Mouse (Mus musculus) hindbrain, embryonic 14.5 days (tissue): ENCODE measurements around the gene Sec31b. TPM values are rescaled to one million over a fixed set of nuclear protein-coding genes. Genes with fewer than 3 reads are reported as not detected.

Experiments
- ATAC-seq: fragments of 200-750 bp; cut with Nextera tagmentation; 2 replicates; pipeline ENCODE4 v1.8.0; 2017; ENCODE audit warnings: moderate number of reproducible peaks, mild to moderate bottlenecking, moderate TSS enrichment, moderate library complexity; ENCODE audit not compliant: low FRiP score
- DNase-seq: peaks from one replicate; pipeline ENCODE4 v3.0.0-alpha.2; 2015; ENCODE audit warnings: low spot score
- H3K27ac ChIP-seq: fragments of 300-500 bp; sonication (generic); 2 replicates; pipeline ENCODE4 v1.5.1; 2014; ENCODE audit warnings: mild to moderate bottlenecking, moderate library complexity
- H3K27me3 ChIP-seq: fragments of 300-500 bp; sonication (generic); 2 replicates; pipeline ENCODE4 v1.6.1; 2014; ENCODE audit warnings: mild to moderate bottlenecking, low read length, mixed read lengths; ENCODE audit not compliant: control insufficient read depth, insufficient read depth
- H3K36me3 ChIP-seq: fragments of 300-500 bp; sonication (generic); replicated peaks from 2 replicates; pipeline ENCODE4 v1.6.1; 2014; ENCODE audit not compliant: control insufficient read depth, insufficient read depth
- H3K4me1 ChIP-seq: fragments of 300-500 bp; sonication (generic); replicated peaks from 2 replicates; pipeline ENCODE4 v1.6.1; 2014; ENCODE audit warnings: antibody characterized with exemption, low read length, mixed read lengths; ENCODE audit not compliant: control insufficient read depth, insufficient read depth
- H3K4me2 ChIP-seq: fragments of 300-500 bp; sonication (generic); replicated peaks from 2 replicates; pipeline ENCODE4 v1.6.1; 2014; ENCODE audit warnings: mild to moderate bottlenecking, moderate library complexity
- H3K4me3 ChIP-seq: fragments of 300-500 bp; sonication (generic); replicated peaks from 2 replicates; pipeline ENCODE4 v1.5.1; 2014; ENCODE audit warnings: mild to moderate bottlenecking, low read length
- H3K9ac ChIP-seq: fragments of 300-500 bp; sonication (generic); 2 replicates; pipeline ENCODE4 v1.6.1; 2014
- H3K9me3 ChIP-seq: fragments of 300-500 bp; sonication (generic); 2 replicates; pipeline ENCODE4 v1.6.1; 2016; ENCODE audit warnings: low read length; ENCODE audit not compliant: control insufficient read depth
- WGBS: fragments of 180-500 bp; shearing (Covaris S2); extraction: QIAGEN DNeasy Blood & Tissue Kit; methylation state at CpG from one replicate; pipeline ENCODE4 v1.1.7; 2014; 5-methylcytosine and 5-hydroxymethylcytosine counted together
- polyA plus RNA-seq: library from polyadenylated mRNA; unstranded; fragments of >200 nt; fragmentation: Nextera tagmentation; extraction: Ambion mirVana; gene quantifications from 2 replicates; pipeline ENCODE4 v1.2.1, GENCODE M21; 2014

The Sec31b gene
- polyA plus RNA-seq, 1 experiment from 2014 or later: 0.21 TPM

GRCm38 (mm10) chr19:44576275-44576674, 30.6 kb upstream of the Sec31b start:
- Histone ChIP-seq H3K4me2 (no peak overlapping the region), H3K9me3 (no peaks in the 10 kb centered on the region), H3K27me3 (no peaks in the 10 kb centered on the region), H3K4me1 (no peaks in the 10 kb centered on the region), H3K4me3 (no peak overlapping the region), H3K9ac (no peak overlapping the region), H3K27ac (no peak overlapping the region), H3K36me3 (peaks cover 52% of the 10 kb centered on the region)
- no peak for DNase-seq
- WGBS: 87% methylated on average over 7 of the region's 7 CpGs
- ATAC-seq: no peak

GRCm38 (mm10) chr19:44567763-44568162, 22.1 kb upstream of the Sec31b start:
- H3K4me3 ChIP-seq: no peak overlapping the region
- ATAC-seq: no peak
- H3K27me3 ChIP-seq: no peaks in the 10 kb centered on the region
- WGBS: 92% methylated on average over 3 of the region's 3 CpGs
- peaks cover 12% of the 10 kb centered on the region for H3K4me1 ChIP-seq
- H3K9me3 ChIP-seq: no peaks in the 10 kb centered on the region
- no peak overlapping the region for H3K27ac ChIP-seq
- no peak overlapping the region for H3K4me2 ChIP-seq
- peaks cover 83% of the 10 kb centered on the region for H3K36me3 ChIP-seq
- DNase-seq: no peak
- H3K9ac ChIP-seq: no peak overlapping the region

GRCm38 (mm10) chr19:44564006-44564405, 18.3 kb upstream of the Sec31b start:
- 92% methylated on average over 14 of the region's 14 CpGs for WGBS

GRCm38 (mm10) chr19:44562652-44563206, 17.1 kb upstream of the Sec31b start, which contains the start of gene Hif1an:
Gene Hif1an (plus strand): TSS chr19:44562850.
- WGBS: under 1% methylated on average over 33 of the region's 33 CpGs
- H3K4me3 ChIP-seq: peak within 1 kb of the TSS; percentile 54
- no peaks in the 10 kb centered on the region for H3K9me3 ChIP-seq
- H3K4me2 ChIP-seq: peak within 1 kb of the TSS; percentile 64
- H3K36me3 ChIP-seq: peaks cover 33% of the 10 kb centered on the region
- DNase-seq: peak; percentile 97
- peaks cover 8% of the 10 kb centered on the region; the same call in 1 of the 2 replicates for H3K27me3 ChIP-seq
- peak within 1 kb of the TSS; percentile 74 for H3K27ac ChIP-seq
- peak; percentile 97 for ATAC-seq
- H3K9ac ChIP-seq: peak within 1 kb of the TSS; percentile 66
- H3K4me1 ChIP-seq: peaks cover 12% of the 10 kb centered on the region

More at GRCm38 (mm10) chr19:44564006-44564405, 18.3 kb upstream of the Sec31b start:
- Histone ChIP-seq H3K9me3 (no peaks in the 10 kb centered on the region), H3K27me3 (peaks cover under 1% of the 10 kb centered on the region; the same call in 1 of the 2 replicates), H3K4me1 (peaks cover 12% of the 10 kb centered on the region), H3K9ac (no peak overlapping the region), H3K36me3 (peaks cover 45% of the 10 kb centered on the region), H3K4me2 (peak overlapping the region; percentile 64), H3K4me3 (no peak overlapping the region), H3K27ac (no peak overlapping the region)
- ATAC-seq (no peak), DNase-seq (no peak)

- peaks cover 8% of the 10 kb centered on the region; the same call in 1 of the 2 replicates for H3K27me3 ChIP-seq
- H3K4me3 ChIP-seq: peak within 1 kb of the TSS; percentile 82
- peak within 1 kb of the TSS; percentile 88 for H3K9ac ChIP-seq
- ATAC-seq: peak; percentile 74
- H3K4me2 ChIP-seq: peak within 1 kb of the TSS; percentile 64
- H3K27ac ChIP-seq: peak within 1 kb of the TSS; percentile 85
- peak; percentile 95 for DNase-seq
- peaks cover 34% of the 10 kb centered on the region for H3K36me3 ChIP-seq
- under 1% methylated on average over 50 of the region's 50 CpGs for WGBS
- no peaks in the 10 kb centered on the region for H3K9me3 ChIP-seq
- peaks cover 11% of the 10 kb centered on the region for H3K4me1 ChIP-seq
These were observed 9.4 kb upstream of the Sec31b start, which contains the start of gene Ndufb8 for GRCm38 (mm10) chr19:44554861-44555590. Gene Ndufb8 (minus strand): TSS chr19:44555440.

GRCm38 (mm10) chr19:44554490-44554860, 8.8 kb upstream of the Sec31b start:
- Histone ChIP-seq H3K9me3 (no peaks in the 10 kb centered on the region), H3K36me3 (peaks cover 39% of the 10 kb centered on the region), H3K4me3 (peak overlapping the region; percentile 82), H3K4me1 (peaks cover 11% of the 10 kb centered on the region), H3K27me3 (peaks cover 8% of the 10 kb centered on the region; the same call in 1 of the 2 replicates), H3K27ac (peak overlapping the region; percentile 85), H3K9ac (peak overlapping the region; percentile 88), H3K4me2 (peak overlapping the region; percentile 64)
- ATAC-seq: no peak
- no peak for DNase-seq
- 7% methylated on average over 8 of the region's 8 CpGs for WGBS

GRCm38 (mm10) chr19:44553286-44553685, 7.6 kb upstream of the Sec31b start:
- no peak overlapping the region for H3K9ac ChIP-seq

GRCm38 (mm10) chr19:44552731-44553130, 7.1 kb upstream of the Sec31b start, which contains the start of gene Gm20538:
Gene Gm20538 (minus strand): TSS chr19:44552831.
- Histone ChIP-seq H3K27me3 (no peaks in the 10 kb centered on the region), H3K4me1 (peaks cover 11% of the 10 kb centered on the region), H3K9ac (no peak within 1 kb of the TSS), H3K27ac (no peak within 1 kb of the TSS), H3K4me2 (peak within 1 kb of the TSS; percentile 64), H3K4me3 (no peak within 1 kb of the TSS), H3K9me3 (no peaks in the 10 kb centered on the region), H3K36me3 (peaks cover 55% of the 10 kb centered on the region)
- ATAC-seq: no peak
- 94% methylated on average over 4 of the region's 4 CpGs for WGBS
- no peak for DNase-seq

More at GRCm38 (mm10) chr19:44553286-44553685, 7.6 kb upstream of the Sec31b start:
- ATAC-seq (no peak), DNase-seq (no peak)
- Histone ChIP-seq H3K27ac (no peak overlapping the region), H3K4me2 (peak overlapping the region; percentile 64; the same call in 1 of the 2 replicates), H3K4me1 (peaks cover 11% of the 10 kb centered on the region), H3K27me3 (peaks cover under 1% of the 10 kb centered on the region; the same call in 1 of the 2 replicates), H3K36me3 (peaks cover 51% of the 10 kb centered on the region), H3K9me3 (no peaks in the 10 kb centered on the region), H3K4me3 (no peak overlapping the region)
- WGBS: 91% methylated on average over 4 of the region's 4 CpGs

GRCm38 (mm10) chr19:44544775-44545174, 889 bp downstream of the Sec31b start:
- 5% methylated on average over 13 of the region's 13 CpGs for WGBS
- Histone ChIP-seq H3K27me3 (peaks cover 17% of the 10 kb centered on the region), H3K9ac (no peak overlapping the region), H3K4me2 (peak overlapping the region; percentile 72), H3K27ac (no peak overlapping the region), H3K4me1 (0 out of 2 replicates have a peak, but pooled peaks cover 7% of the 10 kb centered on the region), H3K36me3 (peaks cover 19% of the 10 kb centered on the region), H3K4me3 (0 out of 2 replicates have a peak overlapping the region, but pooled peaks have one; percentile 40), H3K9me3 (peaks cover 5% of the 10 kb centered on the region)
- ATAC-seq (no peak), DNase-seq (peak; percentile 93)
